Mouse (Mus musculus) erythroblast, embryonic 14.5 days (primary cell): Measurements from ENCODE around the gene Dus4l.

ENCODE experiments used
- GATA1 ChIP-seq: IDR thresholded peaks from 2 replicates; pipeline ENCODE4 v1.6.1; 2012; ENCODE audit warnings: low read length, inconsistent platforms, mixed read lengths
- TAL1 ChIP-seq: IDR thresholded peaks from 3 replicates; pipeline ENCODE4 v1.6.1; 2012; ENCODE audit warnings: low read length, inconsistent platforms, mixed read lengths

DNA sequence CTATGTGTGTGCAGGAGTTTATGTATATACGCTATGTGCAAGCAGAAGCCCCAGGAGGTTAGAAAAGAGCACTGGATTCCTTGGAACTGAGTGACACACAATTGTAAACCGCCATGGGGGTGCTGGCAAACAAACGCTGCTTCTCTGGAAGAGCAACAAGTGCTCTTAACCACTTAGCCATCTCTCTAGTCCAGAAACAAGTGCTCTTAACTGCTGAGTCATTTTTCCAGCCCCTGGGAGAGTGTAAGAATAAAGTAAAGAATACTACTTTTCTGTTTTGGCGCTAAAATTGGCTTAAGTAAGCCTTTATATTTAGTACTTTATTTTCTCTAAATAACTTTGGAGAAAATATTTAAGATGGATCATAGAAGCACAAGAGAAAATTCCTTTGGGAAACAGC lies 41.3 kb downstream of the Dus4l start:
- no peak for TF ChIP-seq GATA1
- TF ChIP-seq TAL1 = no peak
